Comparison of ENCODE assay signal across 10 mouse cellular contexts in genomic region chr13:41550246-41550900, GRCm38 (mm10).
"Had no signal": no experiment of that assay in that cellular context is flagged by ENCODE, and none has a peak within 500 bp of the region (broad histone marks: within the 10 kb centered on the region; RNA-seq: fewer than 3 reads in every experiment).

No protein-coding gene starts in this region.

- H3K9ac ChIP-seq: hindbrain, embryonic 15.5 days; liver, embryonic 15.5 days; neural tube, embryonic 12.5 days had no signal

- H3K4me2 ChIP-seq: hindbrain, embryonic 15.5 days; liver, embryonic 15.5 days; neural tube, embryonic 12.5 days had no signal

- H3K36me3 ChIP-seq: hindbrain, embryonic 15.5 days; limb, embryonic 10.5 days; liver, embryonic 15.5 days; neural tube, embryonic 12.5 days had no signal

- H3K4me1 ChIP-seq: hindbrain, embryonic 15.5 days; limb, embryonic 10.5 days; neural tube, embryonic 12.5 days had no signal

- DNase-seq: kidney, adult 18-20 months; kidney, postnatal 14 days; midbrain, embryonic 14.5 days; thymus, adult 18-20 months; thymus, postnatal 25 days had no signal

- H3K27me3 ChIP-seq: hindbrain, embryonic 15.5 days; liver, embryonic 15.5 days; neural tube, embryonic 12.5 days had no signal

- H3K4me3 ChIP-seq: hindbrain, embryonic 15.5 days; left cerebral cortex, adult 2 months; limb, embryonic 10.5 days; liver, embryonic 15.5 days; neural tube, embryonic 12.5 days had no signal

- H3K27ac ChIP-seq: hindbrain, embryonic 15.5 days; left cerebral cortex, adult 2 months; limb, embryonic 10.5 days; liver, embryonic 15.5 days; neural tube, embryonic 12.5 days had no signal

- H3K9me3 ChIP-seq: hindbrain, embryonic 15.5 days; limb, embryonic 10.5 days; liver, embryonic 15.5 days; neural tube, embryonic 12.5 days had no signal
